Mouse (Mus musculus) intestine, embryonic 16.5 days (tissue): ENCODE measurements around the gene Mamdc4. TPM values are rescaled to one million over a fixed set of nuclear protein-coding genes. Genes with fewer than 3 reads are reported as not detected.

Source experiments
- ATAC-seq: fragments of 200-750 bp; cut with Nextera tagmentation; 2 replicates; pipeline ENCODE4 v1.8.0; 2017; ENCODE audit warnings: moderate TSS enrichment, moderate library complexity
- H3K27ac ChIP-seq: fragments of 300-500 bp; sonication (generic); 2 replicates; pipeline ENCODE4 v1.5.1; 2014; ENCODE audit warnings: mild to moderate bottlenecking, low read length
- H3K27me3 ChIP-seq: fragments of 300-500 bp; sonication (generic); replicated peaks from 2 replicates; pipeline ENCODE4 v1.6.1; 2014; ENCODE audit warnings: low read length, control low read depth, mixed read lengths; ENCODE audit not compliant: control insufficient read depth, insufficient read depth
- H3K36me3 ChIP-seq: fragments of 300-500 bp; sonication (generic); 2 replicates; pipeline ENCODE4 v1.6.1; 2014; ENCODE audit warnings: low read length, control low read depth; ENCODE audit not compliant: control insufficient read depth, insufficient read depth
- H3K4me1 ChIP-seq: fragments of 300-500 bp; sonication (generic); 2 replicates; pipeline ENCODE4 v1.6.1; 2014; ENCODE audit warnings: low read length, control low read depth, mixed read lengths; ENCODE audit not compliant: control insufficient read depth, insufficient read depth
- H3K4me2 ChIP-seq: fragments of 300-500 bp; sonication (generic); 2 replicates; pipeline ENCODE4 v1.6.1; 2014; ENCODE audit warnings: low read depth, low read length, control low read depth
- H3K4me3 ChIP-seq: fragments of 300-500 bp; sonication (generic); 2 replicates; pipeline ENCODE4 v1.5.1; 2014; ENCODE audit warnings: mild to moderate bottlenecking, low read length
- H3K9ac ChIP-seq: fragments of 300-500 bp; sonication (generic); 2 replicates; pipeline ENCODE4 v1.6.1; 2014; ENCODE audit warnings: low read depth, low read length
- H3K9me3 ChIP-seq: fragments of 300-500 bp; sonication (generic); 2 replicates; pipeline ENCODE4 v1.6.1; 2016; ENCODE audit warnings: low read length, control low read depth; ENCODE audit not compliant: control insufficient read depth
- whole genome bisulfite sequencing: fragments of 180-500 bp; shearing (Covaris S2); extraction: QIAGEN DNeasy Blood & Tissue Kit; methylation state at CpG from one replicate; pipeline ENCODE4 v1.1.7; 2014; 5-methylcytosine and 5-hydroxymethylcytosine counted together
- polyA plus RNA-seq: library from polyadenylated mRNA; unstranded; fragments of >200 nt; fragmentation: Nextera tagmentation; extraction: Ambion mirVana; gene quantifications from 2 replicates; pipeline ENCODE4 v1.2.1, GENCODE M21; 2015

Gene Mamdc4
- polyA plus RNA-seq, 1 experiment from 2014 or later, result 582 TPM

DNA sequence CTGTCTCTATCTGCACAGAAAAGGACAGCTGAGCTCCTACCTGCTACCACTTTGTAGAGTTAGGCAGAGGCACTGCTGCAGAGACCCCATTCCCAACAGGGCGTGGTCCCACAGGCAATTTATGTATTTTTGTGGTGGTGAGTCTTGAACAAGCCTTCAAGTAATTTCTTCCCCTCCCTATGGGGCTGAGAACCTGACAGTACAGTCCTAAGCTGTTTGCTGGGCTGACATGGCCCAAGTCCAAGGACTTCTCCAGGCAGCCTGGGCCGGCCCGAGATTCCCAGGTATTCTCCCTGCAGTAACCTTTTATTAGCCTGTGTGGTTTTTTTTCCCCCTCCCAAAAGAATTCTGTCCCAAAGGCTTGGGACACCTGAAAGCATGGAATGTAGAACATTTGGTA is 9.5 kb upstream of the Mamdc4 start:
- 77% methylated on average over 3 of the region's 3 CpGs for WGBS
- H3K4me3 ChIP-seq, result no peak overlapping the region
- ATAC-seq, result no peak
- peaks cover 15% of the 10 kb centered on the region for H3K27me3 ChIP-seq
- no peaks in the 10 kb centered on the region for H3K9me3 ChIP-seq
- no peak overlapping the region for H3K27ac ChIP-seq
- peaks cover 39% of the 10 kb centered on the region for H3K4me1 ChIP-seq
- no peak overlapping the region for H3K4me2 ChIP-seq
- peaks cover 6% of the 10 kb centered on the region; the same call in 1 of the 2 replicates for H3K36me3 ChIP-seq
- H3K9ac ChIP-seq, result no peak overlapping the region

DNA sequence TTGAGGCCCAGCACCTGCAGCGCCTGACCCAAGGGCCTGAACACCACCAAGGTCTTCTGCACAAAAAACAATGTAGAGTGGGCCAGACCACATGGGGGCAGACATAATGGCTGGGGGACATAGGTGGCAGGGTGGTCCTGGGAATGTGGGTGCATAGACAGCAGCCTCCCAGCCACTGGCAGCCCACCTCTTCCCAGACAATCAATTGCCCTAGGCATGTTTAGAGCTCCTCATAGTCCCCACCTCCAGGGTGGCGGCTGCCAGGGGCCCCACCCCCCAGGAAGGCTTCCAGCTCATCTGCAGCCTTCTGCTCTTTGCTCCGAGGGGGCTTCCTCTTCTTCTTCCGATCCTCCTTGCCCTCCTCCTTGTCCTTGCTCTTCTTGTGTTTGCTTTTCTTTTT is 8.9 kb upstream of the Mamdc4 start:
- Histone ChIP-seq H3K27me3 (peaks cover 21% of the 10 kb centered on the region), H3K4me2 (no peak overlapping the region), H3K36me3 (peaks cover 6% of the 10 kb centered on the region; the same call in 1 of the 2 replicates), H3K9ac (no peak overlapping the region), H3K4me3 (no peak overlapping the region), H3K9me3 (0 out of 2 replicates have a peak, but pooled peaks cover under 1% of the 10 kb centered on the region), H3K27ac (no peak overlapping the region), H3K4me1 (peaks cover 43% of the 10 kb centered on the region)
- 51% methylated on average over 4 of the region's 4 CpGs for WGBS
- ATAC-seq, result no peak

DNA sequence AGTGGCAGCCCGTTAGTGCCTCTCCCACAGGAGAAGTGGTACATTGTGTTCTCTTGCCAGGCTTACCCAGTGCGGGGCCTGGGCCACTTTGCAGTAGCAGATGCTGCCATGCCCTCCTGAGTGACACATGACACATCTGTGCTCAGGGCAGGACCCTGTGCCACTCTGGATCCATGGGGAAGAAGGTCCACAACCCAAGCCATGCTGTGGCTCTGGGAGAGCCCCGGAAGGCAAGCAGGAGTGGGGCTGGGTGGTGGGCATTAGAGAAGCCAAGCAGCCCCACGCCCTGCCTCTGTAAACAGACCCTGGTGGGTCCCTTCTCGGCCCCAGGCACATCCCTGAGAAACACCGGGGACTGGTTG is 8.5 kb upstream of the Mamdc4 start:
- Histone ChIP-seq H3K4me1 (peaks cover 48% of the 10 kb centered on the region), H3K4me2 (no peak overlapping the region), H3K9me3 (0 out of 2 replicates have a peak, but pooled peaks cover 4% of the 10 kb centered on the region), H3K9ac (no peak overlapping the region), H3K36me3 (peaks cover 6% of the 10 kb centered on the region; the same call in 1 of the 2 replicates), H3K27me3 (peaks cover 26% of the 10 kb centered on the region), H3K4me3 (no peak overlapping the region), H3K27ac (no peak overlapping the region)
- ATAC-seq, result no peak
- WGBS, result 68% methylated on average over 6 of the region's 6 CpGs

DNA sequence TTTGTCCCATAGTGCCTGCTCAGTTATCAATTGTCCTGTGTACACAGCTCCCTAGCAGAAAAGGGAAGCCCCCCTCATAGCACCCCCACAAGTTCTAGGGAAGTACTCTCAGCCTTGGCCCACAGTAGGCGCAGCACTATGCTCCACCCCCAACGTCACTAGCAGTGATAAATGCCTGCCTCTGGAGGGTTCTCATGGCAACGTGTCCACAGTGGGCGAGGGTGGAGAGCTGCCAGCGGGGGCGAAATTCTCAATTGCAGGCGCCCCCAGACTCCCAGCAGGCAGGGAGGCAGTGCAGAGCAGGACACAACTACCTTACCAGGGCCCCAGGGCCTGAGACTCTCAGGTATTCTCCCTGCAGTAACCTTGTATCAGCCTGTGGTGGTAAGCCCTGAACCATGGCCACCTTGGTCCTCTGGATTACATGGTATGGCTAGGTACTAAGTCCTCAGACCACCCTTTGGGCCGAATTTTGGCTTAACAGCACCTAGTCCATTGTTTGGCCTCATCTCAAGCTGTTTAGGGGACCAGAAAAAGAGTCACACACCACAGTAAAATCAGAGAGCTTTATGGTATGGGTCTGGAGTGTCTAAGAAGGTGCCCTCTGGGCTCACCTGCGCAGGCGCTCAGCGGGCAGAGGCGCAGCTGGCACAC is 7.9 kb upstream of the Mamdc4 start:
- no peak overlapping the region for H3K4me3 ChIP-seq
- 0 out of 2 replicates have a peak, but pooled peaks cover 4% of the 10 kb centered on the region for H3K9me3 ChIP-seq
- peaks cover 53% of the 10 kb centered on the region for H3K4me1 ChIP-seq
- ATAC-seq, result no peak
- H3K4me2 ChIP-seq, result no peak overlapping the region
- peaks cover 6% of the 10 kb centered on the region; the same call in 1 of the 2 replicates for H3K36me3 ChIP-seq
- H3K9ac ChIP-seq, result no peak overlapping the region
- 44% methylated on average over 12 of the region's 12 CpGs for WGBS
- H3K27me3 ChIP-seq, result peaks cover 31% of the 10 kb centered on the region
- no peak overlapping the region for H3K27ac ChIP-seq

DNA sequence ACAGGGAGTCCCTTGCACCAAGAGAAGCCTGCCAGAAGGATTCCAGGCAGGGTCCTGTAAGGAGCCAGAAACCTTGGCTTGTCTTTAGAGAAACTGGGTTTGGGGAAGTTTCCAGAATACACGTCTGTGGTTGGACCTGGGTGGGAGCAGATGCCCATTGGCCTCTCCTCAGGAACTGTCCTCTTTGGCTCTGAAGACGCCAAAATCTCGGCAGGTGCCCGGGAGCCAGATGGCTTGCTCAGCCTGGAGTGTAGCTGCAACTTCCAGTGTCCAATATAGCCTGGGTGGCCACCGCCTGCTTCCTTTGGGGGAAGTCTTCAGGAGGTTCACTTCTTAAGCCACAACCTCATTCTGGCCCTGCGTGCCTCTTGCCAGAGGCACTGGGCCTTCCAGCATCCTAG is 7.3 kb upstream of the Mamdc4 start:
- ATAC-seq, result no peak
- Histone ChIP-seq H3K9ac (0 out of 2 replicates have a peak overlapping the region, but pooled peaks have one; percentile 19), H3K27me3 (peaks cover 38% of the 10 kb centered on the region), H3K4me2 (peak overlapping the region; percentile 19; the same call in 1 of the 2 replicates), H3K9me3 (0 out of 2 replicates have a peak, but pooled peaks cover 4% of the 10 kb centered on the region), H3K4me3 (peak overlapping the region; percentile 48; the same call in 1 of the 2 replicates), H3K4me1 (peaks cover 59% of the 10 kb centered on the region), H3K27ac (no peak overlapping the region), H3K36me3 (peaks cover 6% of the 10 kb centered on the region; the same call in 1 of the 2 replicates)
- 30% methylated on average over 6 of the region's 6 CpGs for WGBS

DNA sequence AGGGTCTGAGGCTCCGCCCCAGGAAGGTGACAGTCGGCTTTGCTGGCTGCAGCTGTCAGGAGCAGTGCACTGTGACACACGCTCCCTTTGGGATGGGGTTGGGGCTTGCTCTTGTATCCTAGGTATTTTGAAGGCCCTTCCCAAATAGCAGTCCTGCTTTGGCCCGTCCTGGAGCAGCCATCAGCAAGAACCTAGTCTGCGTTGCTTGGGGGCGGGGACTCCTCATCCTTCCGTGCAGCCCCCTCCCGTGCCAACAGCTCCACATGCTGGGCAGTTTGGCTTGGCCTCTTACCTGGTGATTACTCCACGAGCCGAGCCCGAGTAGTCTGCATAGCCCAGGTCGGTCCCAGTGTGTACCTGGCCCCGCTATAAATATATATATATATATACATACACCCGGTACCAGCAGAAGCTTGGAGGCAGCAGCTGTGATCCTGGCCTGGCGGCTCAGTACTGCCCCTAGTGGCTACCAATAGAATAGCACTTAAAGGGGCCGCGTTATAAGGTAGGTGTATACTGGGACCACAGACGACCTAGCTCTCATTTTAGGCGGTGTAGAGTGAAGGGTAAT is 6.7 kb upstream of the Mamdc4 start, which contains the start of gene Ajm1:
Gene Ajm1 (minus strand): TSS at position 464 of the 571 bp plus-strand sequence.
- Histone ChIP-seq H3K36me3 (0 out of 2 replicates have a peak, but pooled peaks cover 6% of the 10 kb centered on the region), H3K9ac (peak within 1 kb of the TSS; percentile 55), H3K9me3 (0 out of 2 replicates have a peak, but pooled peaks cover 4% of the 10 kb centered on the region), H3K4me2 (peak within 1 kb of the TSS; percentile 84), H3K4me1 (peaks cover 62% of the 10 kb centered on the region), H3K27ac (no peak within 1 kb of the TSS), H3K27me3 (peaks cover 43% of the 10 kb centered on the region), H3K4me3 (peak within 1 kb of the TSS; percentile 48)
- peak; percentile 41 for ATAC-seq
- 5% methylated on average over 19 of the region's 19 CpGs for WGBS

DNA sequence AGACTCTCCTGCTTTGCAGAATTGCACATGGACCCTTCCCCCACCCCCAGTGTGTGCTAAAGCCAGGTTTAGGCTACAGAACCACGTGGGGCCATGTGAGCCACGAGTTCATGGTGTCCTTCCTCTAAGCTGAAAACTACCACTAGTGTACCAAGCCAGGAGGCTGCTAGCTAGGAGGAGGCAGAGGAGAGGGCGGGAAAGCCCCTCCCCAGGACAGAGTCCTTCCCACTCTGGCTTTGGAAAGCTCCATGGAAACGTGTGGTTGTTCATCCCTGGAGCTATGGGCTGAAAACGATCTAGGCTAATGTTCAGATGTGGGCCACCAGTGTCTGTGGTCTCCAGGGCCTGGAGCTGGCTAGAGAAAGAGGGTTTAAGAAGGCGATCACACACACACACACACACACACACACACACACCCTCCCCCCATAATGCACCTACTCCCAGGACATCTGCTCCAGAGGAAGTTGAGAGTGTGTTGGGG is 6.0 kb upstream of the Mamdc4 start:
- 0 out of 2 replicates have a peak, but pooled peaks have one; percentile 6 for ATAC-seq
- peak overlapping the region; percentile 55; the same call in 1 of the 2 replicates for H3K9ac ChIP-seq
- H3K4me2 ChIP-seq, result no peak overlapping the region
- H3K9me3 ChIP-seq, result 0 out of 2 replicates have a peak, but pooled peaks cover 4% of the 10 kb centered on the region
- no peak overlapping the region for H3K4me3 ChIP-seq
- H3K27ac ChIP-seq, result no peak overlapping the region
- H3K27me3 ChIP-seq, result peaks cover 49% of the 10 kb centered on the region
- 44% methylated on average over 6 of the region's 6 CpGs for WGBS
- peaks cover 68% of the 10 kb centered on the region for H3K4me1 ChIP-seq
- 0 out of 2 replicates have a peak, but pooled peaks cover 6% of the 10 kb centered on the region for H3K36me3 ChIP-seq

DNA sequence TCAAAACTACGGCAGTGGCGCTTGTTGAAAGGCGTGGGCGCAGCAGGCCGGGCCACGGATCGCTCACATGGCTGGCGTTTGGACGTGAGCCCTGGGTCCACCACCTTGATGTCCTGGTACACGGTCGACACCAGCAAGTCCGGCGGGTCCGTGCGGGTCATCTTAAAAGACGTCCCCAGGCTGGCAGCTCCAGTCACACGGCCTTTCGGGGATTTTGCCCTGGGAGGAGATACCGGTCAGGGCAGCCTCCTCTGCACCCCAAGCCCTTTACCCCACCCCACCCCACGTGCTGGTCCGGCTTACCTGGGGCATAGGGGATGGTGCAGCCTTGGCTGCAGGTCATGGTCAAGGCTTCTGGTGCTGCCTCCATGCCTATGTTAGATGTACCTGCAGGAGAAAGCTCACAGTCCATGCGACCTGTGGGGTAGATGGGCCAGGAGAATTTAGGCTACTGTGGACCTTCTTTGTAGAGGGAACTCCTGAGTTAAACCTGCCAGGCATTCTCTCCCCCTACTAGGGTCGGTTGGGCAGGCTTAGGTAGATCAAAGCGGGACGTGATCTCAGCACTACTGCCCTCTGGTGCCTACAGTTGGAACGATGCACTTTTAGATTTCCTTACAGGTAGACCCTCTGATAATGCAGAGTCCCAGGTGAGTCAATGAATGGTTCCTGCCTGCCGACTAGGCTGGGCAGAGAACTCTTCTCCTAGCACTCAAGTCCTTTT is 5.3 kb upstream of the Mamdc4 start:
- ATAC-seq, result peak; percentile 17
- Histone ChIP-seq H3K4me2 (peak overlapping the region; percentile 62), H3K9me3 (0 out of 2 replicates have a peak, but pooled peaks cover 4% of the 10 kb centered on the region), H3K9ac (peak overlapping the region; percentile 54), H3K27ac (no peak overlapping the region), H3K36me3 (0 out of 2 replicates have a peak, but pooled peaks cover under 1% of the 10 kb centered on the region), H3K4me1 (peaks cover 73% of the 10 kb centered on the region), H3K4me3 (peak overlapping the region; percentile 36), H3K27me3 (peaks cover 49% of the 10 kb centered on the region)
- WGBS, result 6% methylated on average over 27 of the region's 27 CpGs
